Comparison of ENCODE assay signal across 16 mouse cellular contexts in genomic region chr5:66941710-66942450, GRCm38 (mm10).
DNase-seq lines count a peak whose midpoint lies in the region; ATAC-seq and TF ChIP-seq lines count a peak whose summit lies in the region.
"Had no signal": no experiment of that assay in that cellular context is flagged by ENCODE, and none has a peak within 500 bp of the region (broad histone marks: within the 10 kb centered on the region; RNA-seq: fewer than 3 reads in every experiment).

No protein-coding gene starts in this region.

- H3K4me1 ChIP-seq in forebrain, embryonic 16.5 days (replicated peaks; ENCODE audit: control insufficient read depth, insufficient read depth, low read length): peaks cover 3% of the 10 kb centered on the region; the same call in 1 of the 2 replicates
- no peaks in the 10 kb centered on the region for H3K4me1 ChIP-seq in forebrain, postnatal 0 days (ENCODE audit: insufficient read depth)
- peaks cover 15% of the 10 kb centered on the region for H3K4me1 ChIP-seq in lung, embryonic 16.5 days (replicated peaks; ENCODE audit: control insufficient read depth, insufficient read depth, low read length)
- peaks cover 16% of the 10 kb centered on the region for H3K4me1 ChIP-seq in embryonic facial prominence, embryonic 12.5 days

- DNase-seq in forebrain, postnatal 0 days: no peak
- no peak for DNase-seq in lung, postnatal 36 days
- DNase-seq in heart, adult 11 months: no peak
- DNase-seq: cerebellum, adult 11-12 months; heart, postnatal 14 days; kidney, adult 18-20 months; liver; lung, adult 18-20 months; thymus, adult 2 months had no signal

- no peak for ATAC-seq in forebrain, embryonic 16.5 days
- no peak for ATAC-seq in forebrain, postnatal 0 days
- ATAC-seq in lung, embryonic 16.5 days (ENCODE audit: low read depth): peak; percentile 44
- no peak for ATAC-seq in embryonic facial prominence, embryonic 12.5 days (ENCODE audit: insufficient number of reproducible peaks, insufficient read depth, low FRiP score, low TSS enrichment)
- ATAC-seq in megakaryocyte progenitor cell, adult 5-6 weeks (replicated peaks; ENCODE audit: poor library complexity): peak; percentile 39; the same call in 1 of the 2 replicates
- ATAC-seq: hindbrain, embryonic 16.5 days had no signal

- no peak for TF ChIP-seq CTCF in forebrain, postnatal 0 days (IDR thresholded peaks at IDR 0.05; ENCODE audit: low read depth)

- no peak overlapping the region for H3K4me3 ChIP-seq in forebrain, embryonic 16.5 days (replicated peaks; ENCODE audit: low read length)
- H3K4me3 ChIP-seq in forebrain, postnatal 0 days (ENCODE audit: low read depth, low read length): no peak overlapping the region
- H3K4me3 ChIP-seq in lung, embryonic 16.5 days (ENCODE audit: low read length): no peak overlapping the region
- no peak overlapping the region for H3K4me3 ChIP-seq in embryonic facial prominence, embryonic 12.5 days
- H3K4me3 ChIP-seq: heart, embryonic 10.5 days; midbrain, embryonic 10.5 days had no signal

- no peaks in the 10 kb centered on the region for H3K9me3 ChIP-seq in forebrain, embryonic 16.5 days (ENCODE audit: control insufficient read depth, low read length)
- no peaks in the 10 kb centered on the region for H3K9me3 ChIP-seq in forebrain, postnatal 0 days (ENCODE audit: low read length)
- no peaks in the 10 kb centered on the region for H3K9me3 ChIP-seq in lung, embryonic 16.5 days (ENCODE audit: control insufficient read depth, low read length)
- no peaks in the 10 kb centered on the region for H3K9me3 ChIP-seq in embryonic facial prominence, embryonic 12.5 days
- H3K9me3 ChIP-seq: heart, embryonic 10.5 days; midbrain, embryonic 10.5 days had no signal

- 76% methylated on average over 8 of the region's 8 CpGs for WGBS in forebrain, embryonic 16.5 days
- 68% methylated on average over 8 of the region's 8 CpGs for WGBS in forebrain, postnatal 0 days
- 60% methylated on average over 8 of the region's 8 CpGs for WGBS in lung, embryonic 16.5 days
- WGBS in embryonic facial prominence, embryonic 12.5 days: 72% methylated on average over 8 of the region's 8 CpGs

- H3K27me3 ChIP-seq in forebrain, embryonic 16.5 days (replicated peaks; ENCODE audit: control insufficient read depth, insufficient read depth, low read length): no peaks in the 10 kb centered on the region
- no peaks in the 10 kb centered on the region for H3K27me3 ChIP-seq in forebrain, postnatal 0 days (ENCODE audit: insufficient read depth, low read length)
- no peaks in the 10 kb centered on the region for H3K27me3 ChIP-seq in lung, embryonic 16.5 days (ENCODE audit: control insufficient read depth, insufficient read depth, low read depth, low read length)
- no peaks in the 10 kb centered on the region for H3K27me3 ChIP-seq in embryonic facial prominence, embryonic 12.5 days

- no peaks in the 10 kb centered on the region for H3K36me3 ChIP-seq in forebrain, embryonic 16.5 days (ENCODE audit: control insufficient read depth, insufficient read depth)
- H3K36me3 ChIP-seq in forebrain, postnatal 0 days (ENCODE audit: insufficient read depth): no peaks in the 10 kb centered on the region
- no peaks in the 10 kb centered on the region for H3K36me3 ChIP-seq in lung, embryonic 16.5 days (ENCODE audit: control insufficient read depth, insufficient read depth, low read length)
- H3K36me3 ChIP-seq in embryonic facial prominence, embryonic 12.5 days: no peaks in the 10 kb centered on the region
- H3K36me3 ChIP-seq: heart, embryonic 10.5 days; midbrain, embryonic 10.5 days had no signal

- H3K4me2 ChIP-seq in forebrain, embryonic 16.5 days (ENCODE audit: low read length): no peak overlapping the region
- no peak overlapping the region for H3K4me2 ChIP-seq in forebrain, postnatal 0 days (ENCODE audit: low read depth)
- no peak overlapping the region for H3K4me2 ChIP-seq in lung, embryonic 16.5 days (ENCODE audit: low read depth, low read length)
- H3K4me2 ChIP-seq in embryonic facial prominence, embryonic 12.5 days (replicated peaks): no peak overlapping the region

- H3K9ac ChIP-seq in forebrain, embryonic 16.5 days (replicated peaks; ENCODE audit: low read depth, low read length): no peak overlapping the region
- no peak overlapping the region for H3K9ac ChIP-seq in forebrain, postnatal 0 days
- H3K9ac ChIP-seq in lung, embryonic 16.5 days (ENCODE audit: low read length): no peak overlapping the region
- no peak overlapping the region for H3K9ac ChIP-seq in embryonic facial prominence, embryonic 12.5 days

- H3K27ac ChIP-seq in forebrain, embryonic 16.5 days (ENCODE audit: low read length): 0 out of 2 replicates have a peak overlapping the region, but pooled peaks have one; percentile 26
- no peak overlapping the region for H3K27ac ChIP-seq in forebrain, postnatal 0 days (ENCODE audit: low read depth, low read length)
- peak overlapping the region; percentile 17 for H3K27ac ChIP-seq in lung, embryonic 16.5 days (ENCODE audit: low read length)
- peak overlapping the region; percentile 36; the same call in 1 of the 2 replicates for H3K27ac ChIP-seq in embryonic facial prominence, embryonic 12.5 days
- H3K27ac ChIP-seq: heart, embryonic 10.5 days; midbrain, embryonic 10.5 days had no signal

Comparison
In these comparisons a context has a peak if more than half of its experiments do, and no peak if none do; other contexts are left out.
1. ATAC-seq: peak in lung, embryonic 16.5 days (single experiment) and megakaryocyte progenitor cell, adult 5-6 weeks (single experiment); none in forebrain, embryonic 16.5 days (single experiment), forebrain, postnatal 0 days (single experiment) and embryonic facial prominence, embryonic 12.5 days (single experiment).